Mouse (Mus musculus): ENCODE data around the gene Pou3f1.

Pou3f1 gene

DNA sequence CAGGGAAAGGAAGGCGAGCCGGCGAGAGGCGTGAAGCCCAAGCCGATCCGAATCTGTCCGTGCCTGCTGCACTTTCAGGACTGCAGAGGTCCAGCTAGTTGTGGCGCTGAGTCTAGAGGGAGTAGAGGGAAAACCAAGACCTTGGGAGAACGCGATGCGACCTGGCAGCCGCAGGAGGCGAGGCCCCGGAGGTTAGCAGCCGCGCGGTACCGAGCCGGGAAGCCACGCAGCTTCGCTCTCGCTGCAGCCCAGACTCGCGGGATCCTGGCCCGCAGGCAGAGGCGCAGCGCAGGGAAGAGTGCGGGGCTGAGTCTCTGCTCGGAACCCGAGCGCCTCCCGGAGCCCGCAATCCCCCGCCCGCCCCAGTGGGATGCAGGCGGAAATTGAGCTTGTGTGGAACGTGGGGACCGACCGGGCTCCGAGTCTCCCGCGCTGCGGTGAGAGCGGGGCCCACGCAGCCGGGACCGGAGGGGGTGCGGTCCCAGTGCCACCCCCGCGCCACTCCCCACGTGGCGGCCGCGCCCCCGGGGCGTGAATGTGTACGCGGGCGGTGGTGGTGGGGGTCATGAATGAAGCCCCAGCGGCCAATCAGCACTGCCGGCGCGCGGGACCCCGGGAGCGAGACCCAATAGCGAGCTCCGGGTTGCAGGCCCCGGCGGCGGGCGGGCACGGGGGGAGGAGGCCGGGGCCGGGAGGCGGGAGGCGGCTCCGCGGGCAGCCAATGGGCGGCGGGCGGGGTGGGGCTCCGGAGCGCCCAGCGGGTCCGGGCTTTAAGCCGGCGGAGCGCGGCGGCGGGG, 445 bp downstream of the Pou3f1 start:
- DNase-seq (ENCODE audit: low spot score): peak; percentile 48

- DNase-seq (ENCODE audit: low spot score): no peak
Observed at GRCm38 (mm10) chr4:124657781-124658180, 1.2 kb downstream of the Pou3f1 start.

DNA sequence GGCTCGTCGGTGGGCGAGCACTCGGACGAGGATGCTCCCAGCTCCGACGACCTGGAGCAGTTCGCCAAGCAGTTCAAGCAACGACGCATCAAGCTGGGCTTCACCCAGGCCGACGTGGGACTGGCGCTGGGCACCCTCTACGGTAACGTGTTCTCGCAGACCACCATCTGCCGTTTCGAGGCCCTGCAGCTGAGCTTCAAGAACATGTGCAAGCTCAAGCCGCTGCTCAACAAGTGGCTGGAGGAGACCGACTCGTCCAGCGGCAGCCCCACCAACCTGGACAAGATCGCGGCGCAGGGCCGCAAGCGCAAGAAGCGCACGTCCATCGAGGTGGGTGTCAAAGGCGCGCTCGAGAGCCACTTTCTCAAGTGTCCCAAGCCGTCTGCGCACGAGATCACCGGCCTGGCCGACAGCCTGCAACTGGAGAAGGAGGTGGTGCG, 1.8 kb downstream of the Pou3f1 start:
- no peak for DNase-seq (ENCODE audit: low spot score)

- no peak for DNase-seq (ENCODE audit: low spot score)
Observed at GRCm38 (mm10) chr4:124659251-124660217, 2.9 kb downstream of the Pou3f1 start.

GRCm38 (mm10) chr4:124660603-124661002, 4.0 kb downstream of the Pou3f1 start:
- no peak for DNase-seq (ENCODE audit: low spot score)

DNA sequence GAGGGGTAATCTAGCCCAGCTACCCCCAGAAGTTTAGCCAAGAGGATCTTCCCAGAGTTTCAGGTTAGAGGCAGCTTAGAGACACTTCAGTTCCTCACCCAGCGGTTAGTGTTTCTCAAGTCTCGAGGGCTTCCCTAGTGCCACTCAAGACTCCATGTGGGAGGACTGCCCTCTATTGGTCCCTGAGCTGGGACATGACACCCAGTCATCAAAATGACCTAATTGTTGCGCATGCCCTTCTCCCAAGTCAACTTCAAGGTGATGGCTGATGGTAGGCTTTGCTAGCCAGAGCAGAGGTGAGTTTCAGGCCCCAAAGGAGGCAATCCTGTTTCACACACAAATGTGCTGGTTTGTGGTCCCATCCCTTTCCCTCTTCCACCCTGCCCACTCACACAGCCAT, 6.4 kb downstream of the Pou3f1 start:
- DNase-seq (ENCODE audit: low spot score): no peak

DNA sequence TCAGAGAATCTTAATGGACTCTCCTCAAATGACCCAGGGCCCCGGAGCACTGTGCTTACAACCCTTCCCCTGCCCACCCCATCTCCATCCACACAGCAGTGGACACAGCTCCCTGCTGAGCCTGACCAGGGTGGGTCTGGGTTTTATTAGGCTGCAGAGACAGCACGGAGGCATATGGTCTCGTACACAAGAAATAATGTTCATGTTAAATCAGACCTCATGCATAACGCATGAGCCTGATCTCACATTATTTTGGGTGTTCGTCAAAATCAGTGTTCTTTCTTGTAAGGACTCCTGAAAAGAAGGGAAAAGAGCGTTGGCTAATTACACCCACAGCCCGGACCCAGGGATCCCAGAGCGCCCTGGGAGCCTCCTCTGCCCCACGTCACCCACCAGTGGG, 7.6 kb downstream of the Pou3f1 start:
- no peak for DNase-seq (ENCODE audit: low spot score)

GRCm38 (mm10) chr4:124664604-124665003, 8.0 kb downstream of the Pou3f1 start:
- DNase-seq (ENCODE audit: low spot score): no peak

- DNase-seq (ENCODE audit: low spot score): no peak
Observed at GRCm38 (mm10) chr4:124667476-124668033, 10.9 kb downstream of the Pou3f1 start.

GRCm38 (mm10) chr4:124668078-124668477, 11.5 kb downstream of the Pou3f1 start:
- DNase-seq (ENCODE audit: low spot score): no peak

GRCm38 (mm10) chr4:124670232-124670631, 13.6 kb downstream of the Pou3f1 start:
- DNase-seq (ENCODE audit: low spot score): no peak

GRCm38 (mm10) chr4:124671583-124671982, 15.0 kb downstream of the Pou3f1 start:
- DNase-seq (ENCODE audit: low spot score): no peak

DNA sequence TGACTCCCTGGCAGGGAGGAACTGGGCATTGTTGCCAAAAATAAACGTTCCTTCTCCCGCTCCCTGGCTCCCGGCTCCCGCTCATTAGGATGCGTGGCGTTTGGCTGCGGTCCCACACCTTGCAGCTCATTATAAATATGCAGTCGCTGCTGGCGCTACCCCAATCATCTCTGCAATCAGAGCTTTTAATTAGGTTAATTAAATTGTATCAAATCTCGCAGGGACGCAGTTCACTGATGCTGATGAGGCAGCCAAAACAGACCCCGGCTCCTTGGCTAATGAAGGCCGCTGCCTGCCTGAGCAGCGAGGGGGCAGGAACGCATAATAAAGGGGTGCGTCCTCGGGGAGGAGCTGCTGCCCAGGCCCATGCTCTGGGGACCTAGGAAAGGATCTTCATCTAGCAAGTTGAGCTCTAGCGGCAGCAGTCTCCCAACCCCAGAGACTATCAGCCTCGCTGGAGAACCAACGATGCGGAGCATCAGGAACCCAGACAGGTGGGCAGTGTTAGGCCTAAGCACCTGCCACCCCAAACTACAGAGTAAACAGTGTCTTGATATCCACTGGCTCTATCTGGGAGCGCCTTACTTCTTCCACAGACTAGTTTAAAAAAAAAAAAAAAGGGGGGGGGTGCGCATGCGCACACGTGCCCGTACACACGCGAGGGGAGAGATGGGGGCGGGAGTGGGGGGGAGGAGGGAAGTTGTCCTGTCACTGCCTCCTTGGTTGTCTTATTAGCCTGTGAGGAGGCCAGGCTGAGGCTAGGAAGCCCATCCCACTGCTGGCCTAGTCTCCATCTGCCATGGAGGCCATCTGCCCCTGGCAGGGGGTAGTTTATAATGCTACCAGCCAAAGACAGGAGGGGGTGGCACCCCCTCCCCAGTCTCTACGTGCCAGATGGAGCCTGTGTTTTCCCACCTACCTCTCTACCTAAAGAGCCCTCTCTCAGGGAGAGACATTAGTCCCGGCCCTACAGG, 16.0 kb downstream of the Pou3f1 start:
- no peak for DNase-seq (ENCODE audit: low spot score)

DNA sequence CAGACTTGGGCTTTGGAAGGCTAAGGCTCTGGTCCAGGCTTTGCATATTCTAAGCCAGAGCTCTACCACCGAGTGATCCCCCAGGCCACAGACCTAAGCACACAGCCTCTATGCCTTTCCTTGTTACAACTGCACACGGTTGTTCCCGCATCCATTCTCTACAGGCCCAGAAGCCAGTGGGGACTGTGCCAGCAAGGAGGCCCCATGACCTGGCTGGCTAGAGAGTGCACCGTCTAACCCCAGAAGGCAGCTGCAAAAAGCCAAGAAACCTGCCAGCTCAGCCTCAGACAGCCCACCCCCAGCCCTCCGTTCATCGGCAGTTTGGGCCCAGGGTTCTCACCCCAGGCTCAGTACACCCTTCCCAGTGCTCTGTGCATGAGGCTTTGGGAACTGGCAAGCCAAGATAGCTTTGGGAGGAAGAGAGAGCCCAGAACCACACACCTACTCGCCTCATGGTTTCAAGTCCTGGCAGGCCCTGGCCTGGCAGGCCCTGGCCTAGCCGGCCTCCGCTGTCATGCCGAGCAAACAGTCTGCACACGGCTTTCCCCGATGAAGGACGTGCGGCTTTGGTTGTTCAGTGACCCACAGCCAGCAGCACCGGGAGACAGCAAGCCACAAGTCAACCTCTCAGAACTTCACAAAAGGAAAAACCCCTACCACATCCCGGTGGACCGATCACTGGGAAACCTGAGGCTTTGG, 17.9 kb downstream of the Pou3f1 start:
- no peak for DNase-seq (ENCODE audit: low spot score)

- DNase-seq (ENCODE audit: low spot score): no peak
Observed at GRCm38 (mm10) chr4:124675037-124675436, 18.4 kb downstream of the Pou3f1 start.

- no peak for DNase-seq (ENCODE audit: low spot score)
Observed at GRCm38 (mm10) chr4:124675958-124676357, 19.4 kb downstream of the Pou3f1 start.

GRCm38 (mm10) chr4:124682270-124682669, 25.7 kb downstream of the Pou3f1 start:
- no peak for DNase-seq (ENCODE audit: low spot score)

- DNase-seq (ENCODE audit: low spot score): no peak
Observed at GRCm38 (mm10) chr4:124683474-124683873, 26.9 kb downstream of the Pou3f1 start.

- DNase-seq (ENCODE audit: low spot score): no peak
Observed at GRCm38 (mm10) chr4:124685004-124685403, 28.4 kb downstream of the Pou3f1 start.

- no peak for DNase-seq (ENCODE audit: low spot score)
Observed at GRCm38 (mm10) chr4:124685453-124685852, 28.8 kb downstream of the Pou3f1 start.
